16 mouse cellular contexts compared by ENCODE assay signal in the genomic region with DNA sequence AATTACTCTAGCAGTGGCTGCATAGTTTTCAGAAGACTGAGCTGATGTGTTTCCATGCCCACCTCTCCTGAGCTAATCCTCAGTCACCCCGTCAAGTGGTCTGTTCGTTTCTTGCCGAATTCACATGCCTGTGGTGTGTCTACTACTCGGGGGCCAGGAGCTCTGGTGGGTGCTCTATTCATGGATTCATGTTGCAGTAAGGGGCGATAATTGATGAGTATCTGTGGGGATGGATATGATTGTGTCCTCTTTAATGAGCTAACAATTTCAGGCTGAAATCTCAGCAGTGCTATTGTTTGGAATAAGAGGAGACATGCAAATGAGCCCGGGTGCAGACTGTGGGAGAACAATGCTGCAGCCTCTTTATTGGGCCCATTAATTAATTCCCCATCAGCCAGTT.
DNase-seq lines count a peak whose midpoint lies in the region; ATAC-seq and TF ChIP-seq lines count a peak whose summit lies in the region.
"Had no signal": no experiment of that assay in that cellular context is flagged by ENCODE, and none has a peak within 500 bp of the region (broad histone marks: within the 10 kb centered on the region; RNA-seq: fewer than 3 reads in every experiment).

No protein-coding gene starts in this region.

- no peak for TF ChIP-seq CTCF in midbrain, postnatal 0 days (IDR thresholded peaks at IDR 0.05)
- no peak for TF ChIP-seq CTCF in layer of hippocampus, adult 2 months (conservative IDR thresholded peaks at IDR 0.05)

- H3K9ac ChIP-seq in forebrain, embryonic 13.5 days, result no peak overlapping the region
- H3K9ac ChIP-seq in hindbrain, embryonic 14.5 days, result no peak overlapping the region
- 0 out of 2 replicates have a peak overlapping the region, but pooled peaks have one; percentile 4 for H3K9ac ChIP-seq in midbrain, postnatal 0 days (replicated peaks; ENCODE audit: low read length, poor library complexity, severe bottlenecking)
- H3K9ac ChIP-seq: heart, embryonic 12.5 days; liver, embryonic 14.5 days had no signal

- peaks cover 62% of the 10 kb centered on the region for H3K4me1 ChIP-seq in forebrain, embryonic 13.5 days
- peaks cover 42% of the 10 kb centered on the region for H3K4me1 ChIP-seq in hindbrain, embryonic 14.5 days (replicated peaks; ENCODE audit: control insufficient read depth, insufficient read depth, low read length)
- H3K4me1 ChIP-seq in midbrain, postnatal 0 days (ENCODE audit: insufficient read depth, low read length), result peaks cover 11% of the 10 kb centered on the region; the same call in 1 of the 2 replicates

- peak; percentile 83 for DNase-seq in Muller cell, postnatal 12 days (ENCODE audit: inconsistent ontology term)
- DNase-seq in hindbrain, embryonic 14.5 days (ENCODE audit: low spot score), result peak; percentile 40
- DNase-seq in midbrain, postnatal 0 days (ENCODE audit: low spot score), result no peak
- no peak for DNase-seq in kidney, adult 11 months
- DNase-seq in spleen, postnatal 4 days (ENCODE audit: low spot score in 2 of 2), result no peak
- DNase-seq in spleen, postnatal 14 days (ENCODE audit: low spot score in 2 of 2), result no peak
- DNase-seq in layer of hippocampus, adult 2 months (ENCODE audit: low spot score in 2 of 2), result no peak
- DNase-seq: B cell, adult 2 months; cerebellum, adult 11 months; heart, postnatal 4 days; kidney, adult 18-20 months; kidney, postnatal 14 days had no signal

- peaks cover 56% of the 10 kb centered on the region for H3K27me3 ChIP-seq in forebrain, embryonic 13.5 days
- H3K27me3 ChIP-seq in hindbrain, embryonic 14.5 days (ENCODE audit: control insufficient read depth, insufficient read depth, low read length), result no peaks in the 10 kb centered on the region
- H3K27me3 ChIP-seq in midbrain, postnatal 0 days (ENCODE audit: insufficient read depth, low read length), result no peaks in the 10 kb centered on the region

- H3K4me3 ChIP-seq in forebrain, embryonic 13.5 days, result no peak overlapping the region
- no peak overlapping the region for H3K4me3 ChIP-seq in hindbrain, embryonic 14.5 days (replicated peaks; ENCODE audit: low read length)
- H3K4me3 ChIP-seq in midbrain, postnatal 0 days (ENCODE audit: low read depth, low read length), result no peak overlapping the region
- no peak overlapping the region for H3K4me3 ChIP-seq in layer of hippocampus, adult 2 months
- H3K4me3 ChIP-seq: heart, embryonic 12.5 days had no signal

- H3K36me3 ChIP-seq in forebrain, embryonic 13.5 days (ENCODE audit: poor library complexity, severe bottlenecking), result no peaks in the 10 kb centered on the region
- H3K36me3 ChIP-seq in hindbrain, embryonic 14.5 days (replicated peaks; ENCODE audit: control insufficient read depth, insufficient read depth), result no peaks in the 10 kb centered on the region
- no peaks in the 10 kb centered on the region for H3K36me3 ChIP-seq in midbrain, postnatal 0 days (ENCODE audit: insufficient read depth, low read length)
- H3K36me3 ChIP-seq: heart, embryonic 12.5 days had no signal

- peak overlapping the region; percentile 65 for H3K27ac ChIP-seq in forebrain, embryonic 13.5 days
- peak overlapping the region; percentile 43 for H3K27ac ChIP-seq in hindbrain, embryonic 14.5 days
- H3K27ac ChIP-seq in midbrain, postnatal 0 days (ENCODE audit: low read depth, low read length), result no peak overlapping the region
- H3K27ac ChIP-seq in layer of hippocampus, adult 2 months, result no peak overlapping the region
- H3K27ac ChIP-seq: liver, embryonic 14.5 days had no signal

- WGBS in forebrain, embryonic 13.5 days, result 4% methylated on average over 6 of the region's 6 CpGs
- 25% methylated on average over 6 of the region's 6 CpGs for WGBS in hindbrain, embryonic 14.5 days
- 24% methylated on average over 6 of the region's 6 CpGs for WGBS in midbrain, postnatal 0 days

- ATAC-seq in forebrain, embryonic 13.5 days, result peak; percentile 69
- no peak for ATAC-seq in hindbrain, embryonic 14.5 days (ENCODE audit: low FRiP score)
- ATAC-seq in midbrain, postnatal 0 days (ENCODE audit: low FRiP score), result no peak
- ATAC-seq: lung, postnatal 0 days had no signal

- H3K4me2 ChIP-seq in forebrain, embryonic 13.5 days, result peak overlapping the region; percentile 28
- no peak overlapping the region for H3K4me2 ChIP-seq in hindbrain, embryonic 14.5 days (replicated peaks)
- no peak overlapping the region for H3K4me2 ChIP-seq in midbrain, postnatal 0 days (ENCODE audit: low read depth, low read length, poor library complexity, severe bottlenecking)
- H3K4me2 ChIP-seq: heart, embryonic 12.5 days had no signal

- H3K9me3 ChIP-seq in forebrain, embryonic 13.5 days (replicated peaks), result no peaks in the 10 kb centered on the region
- H3K9me3 ChIP-seq in hindbrain, embryonic 14.5 days (ENCODE audit: control insufficient read depth, low read length), result no peaks in the 10 kb centered on the region
- no peaks in the 10 kb centered on the region for H3K9me3 ChIP-seq in midbrain, postnatal 0 days (ENCODE audit: low read length)
- H3K9me3 ChIP-seq: heart, embryonic 12.5 days had no signal

Comparison
In these comparisons a context has a peak if more than half of its experiments do, and no peak if none do; other contexts are left out.
1. DNase-seq: peak in Muller cell, postnatal 12 days (single experiment) and hindbrain, embryonic 14.5 days (single experiment); none in midbrain, postnatal 0 days (single experiment), kidney, adult 11 months (single experiment), spleen, postnatal 4 days (0 of 2), spleen, postnatal 14 days (0 of 2) and layer of hippocampus, adult 2 months (0 of 2).
2. H3K27ac ChIP-seq: peak in forebrain, embryonic 13.5 days (single experiment) and hindbrain, embryonic 14.5 days (single experiment); none in midbrain, postnatal 0 days (single experiment) and layer of hippocampus, adult 2 months (single experiment).